Mouse (Mus musculus): ENCODE data around the gene Stk16.

Stk16 gene

GRCm38 (mm10) chr1:75236117-75237050 is 25.7 kb downstream of the Stk16 start, which contains the start of gene Dnajb2:
Gene Dnajb2, plus strand, starts transcription at chr1:75236406.
- DNase-seq (ENCODE audit: low read depth, low spot score), result no peak

DNA sequence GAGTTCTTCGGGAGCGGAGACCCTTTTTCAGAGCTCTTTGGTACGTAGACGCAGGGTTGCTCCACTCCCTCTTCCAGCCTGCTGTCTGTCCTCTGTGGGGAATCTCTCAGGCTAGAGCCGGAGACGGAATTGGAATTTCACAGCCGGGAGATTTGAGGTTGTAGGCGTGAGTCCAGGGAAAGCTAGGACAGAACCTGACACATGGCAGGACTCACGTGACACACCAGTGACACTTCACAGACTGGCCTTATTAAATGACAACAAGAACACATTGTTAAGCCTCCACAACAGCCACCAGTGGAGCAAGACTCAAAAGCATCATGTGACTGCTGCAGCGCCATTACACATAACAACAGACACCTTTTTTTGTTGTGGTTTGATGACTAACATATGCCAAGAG is 29.0 kb downstream of the Stk16 start:
- no peak for DNase-seq (ENCODE audit: low read depth, low spot score)

- no peak for DNase-seq (ENCODE audit: low read depth, low spot score)
Measured at GRCm38 (mm10) chr1:75243411-75243810, 32.8 kb downstream of the Stk16 start.

- DNase-seq (ENCODE audit: low read depth, low spot score), result no peak
Measured at GRCm38 (mm10) chr1:75244175-75244826, 33.7 kb downstream of the Stk16 start.

GRCm38 (mm10) chr1:75244836-75245235 is 34.2 kb downstream of the Stk16 start:
- no peak for DNase-seq (ENCODE audit: low read depth, low spot score)

- DNase-seq (ENCODE audit: low read depth, low spot score), result no peak
Measured at GRCm38 (mm10) chr1:75247071-75247930, 36.7 kb downstream of the Stk16 start.

GRCm38 (mm10) chr1:75248041-75248772 is 37.6 kb downstream of the Stk16 start:
- no peak for DNase-seq (ENCODE audit: low read depth, low spot score)

DNA sequence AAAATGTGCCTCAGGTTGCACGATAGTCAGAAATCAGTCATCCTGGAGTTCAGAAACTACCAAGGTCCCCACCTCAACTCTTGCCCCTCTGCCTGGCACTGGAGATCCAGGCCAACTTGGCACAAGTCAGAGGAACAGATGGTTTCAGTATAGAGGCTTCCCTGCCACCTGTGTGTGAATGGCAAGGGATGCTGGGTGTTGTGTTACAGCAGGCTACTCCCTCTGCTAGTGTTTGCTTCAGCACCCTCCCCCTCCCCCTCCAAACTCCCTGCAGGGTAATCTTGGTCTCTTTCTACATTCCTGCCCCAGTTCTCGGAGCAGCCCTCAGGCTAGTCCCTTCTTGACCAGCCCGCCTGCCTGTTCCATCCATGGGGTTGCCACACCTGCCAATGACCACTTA is 39.9 kb downstream of the Stk16 start:
- no peak for DNase-seq (ENCODE audit: low read depth, low spot score)

- DNase-seq (ENCODE audit: low read depth, low spot score), result no peak
Measured at GRCm38 (mm10) chr1:75251112-75251970, 40.7 kb downstream of the Stk16 start.

DNA sequence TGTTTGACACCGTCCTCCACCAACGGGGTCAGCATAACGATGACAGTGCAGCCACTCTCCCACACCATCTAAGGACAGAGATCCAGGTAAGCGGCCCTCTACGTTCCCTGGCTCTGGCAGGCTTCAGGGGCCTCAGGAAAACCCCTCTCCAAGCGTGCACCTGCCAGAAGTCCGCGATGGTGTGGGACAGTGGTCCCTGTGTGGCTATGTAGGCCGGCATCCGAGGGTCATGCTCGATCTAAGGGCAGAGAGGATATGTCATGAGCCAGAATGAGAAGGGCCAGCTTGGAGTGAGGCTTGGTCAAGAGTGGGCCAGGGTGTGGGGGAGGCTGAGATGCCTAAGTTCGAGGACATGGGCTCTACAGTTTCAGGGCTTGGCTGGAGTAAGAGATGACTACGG is 41.7 kb downstream of the Stk16 start:
- DNase-seq (ENCODE audit: low read depth, low spot score), result no peak

DNA sequence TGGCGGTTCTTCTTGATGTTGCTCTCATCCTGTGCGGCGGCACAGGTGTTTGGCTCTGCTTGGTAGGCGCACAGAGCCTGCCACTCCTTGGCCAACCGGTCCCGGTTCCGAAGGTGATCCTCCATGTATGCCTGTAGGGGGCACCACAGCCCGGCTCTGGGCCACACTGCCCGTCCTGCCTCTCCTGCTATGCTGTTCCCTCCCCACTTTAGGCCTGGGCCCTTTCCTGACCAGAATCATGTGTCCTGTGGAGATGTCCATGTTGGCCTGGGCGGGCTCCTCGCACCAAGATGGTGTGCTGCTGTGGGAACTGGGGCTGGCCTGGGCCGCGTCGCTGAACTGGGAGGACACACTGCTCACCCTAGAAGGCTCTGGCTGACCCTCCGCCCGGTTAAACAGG is 42.4 kb downstream of the Stk16 start:
- DNase-seq (ENCODE audit: low read depth, low spot score), result no peak

DNA sequence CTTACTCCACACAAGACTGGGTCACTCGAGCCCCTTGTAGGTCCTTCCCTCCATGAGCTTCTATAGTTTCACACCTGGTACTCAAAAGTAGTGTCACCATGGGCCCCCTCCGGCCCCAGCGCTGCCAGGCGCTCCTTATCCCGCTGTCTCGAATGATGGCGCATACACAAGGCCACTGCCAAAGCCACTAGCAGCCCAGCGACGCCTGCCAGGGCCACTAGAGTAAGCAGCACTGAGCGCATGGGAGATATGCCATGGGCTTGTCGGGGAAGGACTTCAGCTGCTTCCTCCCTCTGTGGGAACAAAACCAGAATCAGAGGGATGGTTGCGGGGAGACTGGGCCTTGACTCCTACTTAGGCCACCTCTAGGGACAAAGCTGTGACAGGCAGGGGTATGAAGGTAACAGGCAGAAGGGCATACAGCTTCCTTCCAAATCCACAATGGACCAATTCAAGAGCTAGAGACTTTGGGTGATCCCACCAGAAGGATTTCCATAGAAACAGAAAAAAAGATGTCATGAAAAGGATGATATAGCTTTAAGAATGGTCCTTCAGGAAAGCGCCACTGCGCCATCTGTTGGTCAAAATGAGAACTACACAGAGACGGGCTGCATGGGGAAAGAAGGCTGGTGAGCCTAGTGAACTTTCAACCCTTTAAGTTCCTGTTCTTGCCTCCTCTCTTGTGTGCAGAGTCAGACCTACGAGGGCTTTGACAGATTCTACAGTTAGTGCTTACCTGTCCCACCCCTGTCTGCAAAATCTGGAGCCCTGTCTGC is 43.4 kb downstream of the Stk16 start:
- no peak for DNase-seq (ENCODE audit: low read depth, low spot score)

DNA sequence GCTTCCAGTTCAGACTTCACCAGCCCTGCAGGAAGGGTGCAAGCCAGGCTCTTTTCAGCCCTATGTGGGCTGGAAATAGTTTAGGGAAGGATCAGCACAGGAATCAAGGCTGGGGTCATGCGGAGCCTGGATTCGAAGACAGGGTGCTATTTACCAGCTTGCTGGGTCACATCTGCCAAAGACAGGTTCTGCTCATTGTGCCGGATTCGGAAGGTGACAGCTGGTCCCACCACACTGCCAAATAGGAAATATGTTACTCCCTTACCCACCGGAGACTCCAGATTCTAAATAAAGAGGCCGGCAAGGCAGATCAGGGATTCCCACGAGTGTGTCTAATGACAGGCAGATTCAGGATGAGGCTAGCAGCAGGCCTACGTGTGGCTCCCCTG is 44.0 kb downstream of the Stk16 start:
- no peak for DNase-seq (ENCODE audit: low read depth, low spot score)

DNA sequence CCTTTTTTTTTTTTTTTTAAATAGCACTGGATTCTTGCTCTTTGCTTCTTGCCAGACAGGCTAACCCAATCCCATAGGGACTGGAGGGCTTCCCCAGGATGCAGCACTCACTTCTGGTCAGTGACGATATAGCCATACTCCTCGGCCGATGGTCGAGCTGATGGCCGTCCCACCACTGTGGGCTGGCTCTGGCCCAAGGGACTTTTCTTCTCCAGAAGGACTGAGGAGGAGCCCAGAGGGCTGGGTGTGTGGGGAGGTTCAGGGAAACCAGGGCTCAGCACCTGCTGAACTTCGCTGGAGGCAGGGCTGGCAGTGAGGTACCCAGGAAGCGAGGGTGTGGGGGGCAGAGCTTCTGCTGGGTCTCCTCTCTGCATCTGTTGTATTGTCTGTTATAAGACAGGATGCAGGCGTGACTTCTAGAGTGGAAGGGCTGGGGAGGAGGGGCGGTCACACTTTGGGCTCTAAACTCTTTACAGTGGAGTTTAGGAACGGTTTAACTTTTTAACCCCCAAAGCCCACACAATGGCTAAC is 44.9 kb downstream of the Stk16 start:
- DNase-seq (ENCODE audit: low read depth, low spot score), result no peak

- no peak for DNase-seq (ENCODE audit: low read depth, low spot score)
Measured at GRCm38 (mm10) chr1:75261278-75261677, 50.6 kb downstream of the Stk16 start.

DNA sequence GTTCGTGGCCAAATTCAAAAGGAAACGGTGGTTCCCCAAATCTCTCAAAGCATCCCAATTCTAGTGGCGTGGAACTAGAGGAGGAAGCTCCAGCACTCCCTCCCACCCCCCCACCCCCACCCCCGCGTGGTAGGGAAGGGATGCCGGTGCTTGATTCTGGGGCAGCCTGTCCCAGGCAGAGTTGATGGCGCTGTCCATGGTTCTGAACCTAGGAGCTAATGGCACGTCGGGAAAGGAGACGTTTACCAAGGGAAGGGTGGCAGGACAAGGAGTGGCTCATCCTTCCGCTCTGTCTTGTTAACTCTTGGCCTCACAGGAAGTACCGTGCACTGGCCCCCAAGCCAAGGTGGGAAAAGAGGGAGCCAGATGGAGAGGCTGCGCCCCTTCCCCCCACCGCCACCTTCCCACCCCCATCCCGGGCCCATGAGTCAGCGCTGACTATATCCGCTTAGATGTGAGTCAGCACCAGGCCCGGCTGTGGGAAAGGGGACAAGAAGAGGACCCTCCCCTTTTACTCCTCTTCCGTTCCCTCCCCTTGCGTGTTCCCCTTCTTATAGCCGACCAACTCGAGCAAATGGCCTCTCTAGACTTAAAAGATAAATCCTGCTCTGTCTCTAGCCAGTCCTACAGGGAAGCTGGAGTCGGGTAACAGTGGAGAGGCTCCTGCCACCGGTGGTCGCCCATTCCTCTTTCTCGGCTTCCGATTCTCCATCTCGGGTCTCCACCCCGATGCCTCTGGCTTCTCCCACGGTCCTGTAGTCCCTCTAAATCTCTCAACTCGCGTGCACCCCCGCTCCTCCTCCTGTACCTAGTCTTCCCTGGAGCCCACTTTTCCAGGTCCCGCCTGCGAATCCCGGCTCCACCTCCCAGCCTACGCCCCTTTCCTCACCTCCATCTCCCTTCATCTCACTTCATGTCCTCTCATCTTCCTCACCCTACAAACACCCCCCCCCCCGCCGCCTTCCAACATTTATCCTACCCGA is 52.6 kb downstream of the Stk16 start:
- DNase-seq (ENCODE audit: low read depth, low spot score), result peak; percentile 76

GRCm38 (mm10) chr1:75264091-75264880 is 53.6 kb downstream of the Stk16 start, which contains the start of gene Ptprn:
Gene Ptprn, minus strand, starts transcription at chr1:75264502.
- DNase-seq (ENCODE audit: low read depth, low spot score), result peak; percentile 89

Data from telencephalon, adult 2 months (tissue).